Mouse (Mus musculus) midbrain, embryonic 15.5 days (tissue): ENCODE measurements around the gene Oaz3. TPM values are rescaled to one million over a fixed set of nuclear protein-coding genes. Genes with fewer than 3 reads are reported as not detected.

Experiments used
- polyA plus RNA-seq: library from polyadenylated mRNA; unstranded; fragments of >200 nt; fragmentation: Nextera tagmentation; extraction: Ambion mirVana; gene quantifications from 2 replicates; pipeline ENCODE4 v1.2.1, GENCODE M21; 2015

The Oaz3 gene
- polyA plus RNA-seq, 1 experiment from 2014 or later: 1.6 TPM

Other genes starting within 250 kb of the Oaz3 start
- not detected in 2 replicates for gene Gm5286, start 247.2 kb downstream of the Oaz3 start, polyA plus RNA-seq
- gene Gm4778, start 179.9 kb downstream of the Oaz3 start, polyA plus RNA-seq: not detected in 2 replicates
- 53.1 and 56.9 TPM in 2 replicates for gene Them4, start 133.8 kb downstream of the Oaz3 start, polyA plus RNA-seq
- not detected in 2 replicates for gene Them5, start 101.8 kb downstream of the Oaz3 start, polyA plus RNA-seq
- gene C2cd4d, start 81.5 kb downstream of the Oaz3 start, polyA plus RNA-seq: 2.8 and 3.2 TPM in 2 replicates
- gene Rorc, start 71.1 kb downstream of the Oaz3 start, polyA plus RNA-seq: 0.23 and 0.39 TPM in 2 replicates
- gene Lingo4, start 45.4 kb downstream of the Oaz3 start, polyA plus RNA-seq: 1.6 TPM in 2 replicates
- 47.8 and 53.2 TPM in 2 replicates for gene Tdrkh, start 30.6 kb downstream of the Oaz3 start, polyA plus RNA-seq
- 56.7 and 57.8 TPM in 2 replicates for gene Mrpl9, start 597 bp downstream of the Oaz3 start, polyA plus RNA-seq
- gene Celf3, start 34.4 kb upstream of the Oaz3 start, polyA plus RNA-seq: 320 and 350 TPM in 2 replicates
- 20.1 and 21.3 TPM in 2 replicates for gene Riiad1, start 36.4 kb upstream of the Oaz3 start, polyA plus RNA-seq
- 86.4 and 94.7 TPM in 2 replicates for gene Snx27, start 138.8 kb upstream of the Oaz3 start, polyA plus RNA-seq
- not detected in 2 replicates for gene Gm10972, start 199.2 kb upstream of the Oaz3 start, polyA plus RNA-seq
- gene Tuft1, start 215.0 kb upstream of the Oaz3 start, polyA plus RNA-seq: 4.9 and 5.8 TPM in 2 replicates
- gene Selenbp2, start 249.6 kb upstream of the Oaz3 start, polyA plus RNA-seq: 0.32 and 0.49 TPM in 2 replicates